Mouse (Mus musculus): Measurements from ENCODE around the gene Gm19402. TPM values are rescaled to one million over a fixed set of nuclear protein-coding genes. Genes with fewer than 3 reads are reported as not detected.
"Not testable (repeated sequence)": the region's sequence is repeated elsewhere in the genome, so short reads cannot be mapped to it uniquely, and the experiment has no call there.

Gene Gm19402
- polyA plus RNA-seq, 1 experiment from 2014 or later = not detected

DNA sequence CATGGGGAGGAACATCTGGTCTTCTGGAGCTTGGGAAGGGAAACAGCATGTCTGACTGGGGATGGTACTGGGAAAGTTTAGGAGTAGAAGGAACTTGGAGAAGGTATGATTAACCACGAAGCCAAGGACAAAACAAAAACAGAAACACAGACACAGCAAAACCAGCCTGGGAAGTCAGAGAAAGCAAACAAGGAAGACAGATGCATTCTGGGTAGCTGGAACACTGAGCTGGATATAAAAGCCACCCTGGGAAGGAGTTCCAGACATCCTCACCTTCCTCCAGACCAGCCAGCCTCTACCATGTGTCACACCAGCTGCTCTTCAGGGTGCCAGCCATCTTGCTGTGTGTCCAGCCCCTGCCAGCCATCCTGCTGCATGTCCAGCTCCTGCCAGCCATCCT is 24.9 kb upstream of the Gm19402 start, which contains the start of gene Gm10142:
TSS of gene Gm10142 (plus strand) at position 301 of the 400 bp plus-strand sequence.
- 85% methylated on average over 1 of the region's 1 CpGs for WGBS
- ATAC-seq = no peak
- H3K27me3 ChIP-seq (replicated peaks; ENCODE audit: control insufficient read depth, insufficient read depth, low read length) = no peaks in the 10 kb centered on the region

GRCm38 (mm10) chr10:77713734-77714133 is 23.2 kb upstream of the Gm19402 start:
- Histone ChIP-seq H3K36me3 (ENCODE audit: control insufficient read depth, insufficient read depth) (no peaks in the 10 kb centered on the region), H3K27me3 (replicated peaks; ENCODE audit: control insufficient read depth, insufficient read depth, low read length) (no peaks in the 10 kb centered on the region), H3K4me2 (replicated peaks; ENCODE audit: low read depth) (no peak overlapping the region), H3K9ac (ENCODE audit: low read depth, low read length) (no peak overlapping the region), H3K4me1 (replicated peaks; ENCODE audit: control insufficient read depth, insufficient read depth, low read length) (no peaks in the 10 kb centered on the region), H3K27ac (ENCODE audit: low read depth, low read length) (no peak overlapping the region), H3K9me3 (ENCODE audit: control insufficient read depth) (no peaks in the 10 kb centered on the region), H3K4me3 (ENCODE audit: low read depth, low read length) (no peak overlapping the region)
- ATAC-seq = no peak
- WGBS = 56% methylated on average over 4 of the region's 4 CpGs
- no peak for TF ChIP-seq CTCF (IDR thresholded peaks at IDR 0.05; ENCODE audit: low read depth)

More for the DNA sequence above, 24.9 kb upstream of the Gm19402 start, which contains the start of gene Gm10142:
- Histone ChIP-seq H3K4me1 (replicated peaks; ENCODE audit: control insufficient read depth, insufficient read depth, low read length) (no peaks in the 10 kb centered on the region), H3K27ac (ENCODE audit: low read depth, low read length) (no peak within 1 kb of the TSS), H3K4me2 (replicated peaks; ENCODE audit: low read depth) (no peak within 1 kb of the TSS), H3K9ac (ENCODE audit: low read depth, low read length) (no peak within 1 kb of the TSS), H3K9me3 (ENCODE audit: control insufficient read depth) (no peaks in the 10 kb centered on the region), H3K36me3 (ENCODE audit: control insufficient read depth, insufficient read depth) (no peaks in the 10 kb centered on the region), H3K4me3 (ENCODE audit: low read depth, low read length) (no peak within 1 kb of the TSS)
- TF ChIP-seq CTCF (IDR thresholded peaks at IDR 0.05; ENCODE audit: low read depth) = no peak

GRCm38 (mm10) chr10:77711157-77711556 is 20.6 kb upstream of the Gm19402 start, which contains the start of gene Gm10024:
TSS of gene Gm10024 (plus strand) at chr10:77711457.
- not testable (repeated sequence) for H3K36me3 ChIP-seq (ENCODE audit: control insufficient read depth, insufficient read depth); H3K4me2 ChIP-seq (replicated peaks; ENCODE audit: low read depth); H3K4me1 ChIP-seq (replicated peaks; ENCODE audit: control insufficient read depth, insufficient read depth, low read length); H3K9me3 ChIP-seq (ENCODE audit: control insufficient read depth); H3K27ac ChIP-seq (ENCODE audit: low read depth, low read length); H3K27me3 ChIP-seq (replicated peaks; ENCODE audit: control insufficient read depth, insufficient read depth, low read length); H3K4me3 ChIP-seq (ENCODE audit: low read depth, low read length); H3K9ac ChIP-seq (ENCODE audit: low read depth, low read length); ATAC-seq

DNA sequence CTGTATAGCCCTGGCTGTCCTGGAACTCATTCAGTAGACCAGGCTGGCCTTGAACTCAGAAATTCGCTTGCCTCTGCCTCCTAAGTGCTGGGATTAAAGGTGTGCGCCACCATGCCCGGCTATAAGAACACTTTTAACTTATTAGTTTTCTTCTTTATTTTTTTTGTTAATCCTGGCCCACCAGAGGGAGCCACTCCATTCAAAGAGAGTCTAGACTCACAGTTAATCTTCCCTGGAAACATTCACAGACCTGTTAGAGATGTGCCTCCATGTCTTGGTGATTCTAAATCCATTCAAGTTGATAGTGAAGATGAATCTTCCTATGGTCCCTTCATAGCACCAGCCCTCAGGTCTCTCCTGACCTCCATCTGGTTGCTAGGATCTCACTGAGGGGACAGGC is 19.3 kb upstream of the Gm19402 start:
- WGBS = 66% methylated on average over 3 of the region's 3 CpGs
- H3K4me3 ChIP-seq (ENCODE audit: low read depth, low read length) = no peak overlapping the region
- H3K4me1 ChIP-seq (replicated peaks; ENCODE audit: control insufficient read depth, insufficient read depth, low read length) = no peaks in the 10 kb centered on the region
- no peak for ATAC-seq
- H3K36me3 ChIP-seq (ENCODE audit: control insufficient read depth, insufficient read depth) = no peaks in the 10 kb centered on the region
- no peak overlapping the region for H3K27ac ChIP-seq (ENCODE audit: low read depth, low read length)
- no peak overlapping the region for H3K4me2 ChIP-seq (replicated peaks; ENCODE audit: low read depth)
- H3K9me3 ChIP-seq (ENCODE audit: control insufficient read depth) = no peaks in the 10 kb centered on the region
- H3K9ac ChIP-seq (ENCODE audit: low read depth, low read length) = no peak overlapping the region
- no peak for TF ChIP-seq CTCF (IDR thresholded peaks at IDR 0.05; ENCODE audit: low read depth)
- no peaks in the 10 kb centered on the region for H3K27me3 ChIP-seq (replicated peaks; ENCODE audit: control insufficient read depth, insufficient read depth, low read length)

GRCm38 (mm10) chr10:77706326-77706725 is 15.8 kb upstream of the Gm19402 start, which contains the start of gene Gm10272:
TSS of gene Gm10272 (plus strand) at chr10:77706626.
- H3K27ac ChIP-seq (ENCODE audit: low read depth, low read length) = no peak within 1 kb of the TSS
- no peaks in the 10 kb centered on the region for H3K36me3 ChIP-seq (ENCODE audit: control insufficient read depth, insufficient read depth)
- H3K9ac ChIP-seq (ENCODE audit: low read depth, low read length) = no peak within 1 kb of the TSS
- no peaks in the 10 kb centered on the region for H3K9me3 ChIP-seq (ENCODE audit: control insufficient read depth)
- WGBS = 100% methylated on average over 1 of the region's 1 CpGs
- no peak within 1 kb of the TSS for H3K4me3 ChIP-seq (ENCODE audit: low read depth, low read length)
- TF ChIP-seq CTCF (IDR thresholded peaks at IDR 0.05; ENCODE audit: low read depth) = no peak
- ATAC-seq = no peak
- no peaks in the 10 kb centered on the region for H3K27me3 ChIP-seq (replicated peaks; ENCODE audit: control insufficient read depth, insufficient read depth, low read length)
- no peaks in the 10 kb centered on the region for H3K4me1 ChIP-seq (replicated peaks; ENCODE audit: control insufficient read depth, insufficient read depth, low read length)
- H3K4me2 ChIP-seq (replicated peaks; ENCODE audit: low read depth) = no peak within 1 kb of the TSS

GRCm38 (mm10) chr10:77697133-77697532 is 6.6 kb upstream of the Gm19402 start, which contains the start of gene Gm9508:
TSS of gene Gm9508 (minus strand) at chr10:77697233.
- Histone ChIP-seq H3K9ac (ENCODE audit: low read depth, low read length) (no peak within 1 kb of the TSS), H3K4me3 (ENCODE audit: low read depth, low read length) (no peak within 1 kb of the TSS), H3K36me3 (ENCODE audit: control insufficient read depth, insufficient read depth) (no peaks in the 10 kb centered on the region), H3K4me2 (replicated peaks; ENCODE audit: low read depth) (no peak within 1 kb of the TSS), H3K9me3 (ENCODE audit: control insufficient read depth) (0 out of 2 replicates have a peak, but pooled peaks cover 4% of the 10 kb centered on the region), H3K4me1 (replicated peaks; ENCODE audit: control insufficient read depth, insufficient read depth, low read length) (no peaks in the 10 kb centered on the region), H3K27me3 (replicated peaks; ENCODE audit: control insufficient read depth, insufficient read depth, low read length) (no peaks in the 10 kb centered on the region), H3K27ac (ENCODE audit: low read depth, low read length) (no peak within 1 kb of the TSS)
- ATAC-seq = no peak
- no peak for TF ChIP-seq CTCF (IDR thresholded peaks at IDR 0.05; ENCODE audit: low read depth)
- WGBS = 36% methylated on average over 4 of the region's 4 CpGs

GRCm38 (mm10) chr10:77687021-77687420 is 3.5 kb downstream of the Gm19402 start:
- no peak overlapping the region for H3K27ac ChIP-seq (ENCODE audit: low read depth, low read length)
- H3K27me3 ChIP-seq (replicated peaks; ENCODE audit: control insufficient read depth, insufficient read depth, low read length) = 0 out of 2 replicates have a peak, but pooled peaks cover 7% of the 10 kb centered on the region
- no peaks in the 10 kb centered on the region for H3K4me1 ChIP-seq (replicated peaks; ENCODE audit: control insufficient read depth, insufficient read depth, low read length)
- H3K36me3 ChIP-seq (ENCODE audit: control insufficient read depth, insufficient read depth) = no peaks in the 10 kb centered on the region
- H3K4me2 ChIP-seq (replicated peaks; ENCODE audit: low read depth) = no peak overlapping the region
- no peaks in the 10 kb centered on the region for H3K9me3 ChIP-seq (ENCODE audit: control insufficient read depth)
- H3K9ac ChIP-seq (ENCODE audit: low read depth, low read length) = no peak overlapping the region
- H3K4me3 ChIP-seq (ENCODE audit: low read depth, low read length) = no peak overlapping the region
- TF ChIP-seq CTCF (IDR thresholded peaks at IDR 0.05; ENCODE audit: low read depth) = no peak
- no peak for ATAC-seq
- 44% methylated on average over 10 of the region's 10 CpGs for WGBS

Data from intestine, postnatal 0 days (tissue).